Mouse (Mus musculus): ENCODE results near the gene Fbxo5. TPM values are rescaled to one million over a fixed set of nuclear protein-coding genes. Genes with fewer than 3 reads are reported as not detected.

The Fbxo5 gene
- total RNA-seq (2023), result 1 to 10 TPM; 7.6 to 9.4 TPM

DNA sequence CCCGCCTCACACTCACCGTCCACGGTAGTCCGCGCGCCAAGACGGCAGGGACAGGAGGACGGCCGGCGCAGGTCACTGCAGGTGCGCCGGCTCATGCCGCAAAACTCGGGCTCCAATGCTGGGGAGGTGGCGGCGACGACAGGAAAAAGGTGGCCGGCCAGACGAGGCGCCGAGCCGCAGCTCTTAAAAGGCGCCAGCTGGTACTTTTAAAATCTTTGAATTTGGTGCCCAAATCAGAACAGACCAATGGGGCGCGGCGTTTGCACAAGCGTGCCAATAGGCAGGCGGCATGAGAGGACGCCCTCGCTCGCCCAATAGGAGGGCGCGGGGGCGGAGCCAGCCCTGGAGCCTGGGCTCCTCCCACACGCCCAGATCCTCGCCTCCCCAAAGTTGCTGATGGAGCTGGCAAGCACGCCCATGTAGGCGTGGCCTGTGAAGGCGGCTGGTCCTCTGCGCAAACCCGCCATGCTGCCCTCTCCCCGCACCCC lies at the start of gene Fbxo5:
Gene Fbxo5 (minus strand): TSS at position 358 of the 488 bp plus-strand sequence.

DNA sequence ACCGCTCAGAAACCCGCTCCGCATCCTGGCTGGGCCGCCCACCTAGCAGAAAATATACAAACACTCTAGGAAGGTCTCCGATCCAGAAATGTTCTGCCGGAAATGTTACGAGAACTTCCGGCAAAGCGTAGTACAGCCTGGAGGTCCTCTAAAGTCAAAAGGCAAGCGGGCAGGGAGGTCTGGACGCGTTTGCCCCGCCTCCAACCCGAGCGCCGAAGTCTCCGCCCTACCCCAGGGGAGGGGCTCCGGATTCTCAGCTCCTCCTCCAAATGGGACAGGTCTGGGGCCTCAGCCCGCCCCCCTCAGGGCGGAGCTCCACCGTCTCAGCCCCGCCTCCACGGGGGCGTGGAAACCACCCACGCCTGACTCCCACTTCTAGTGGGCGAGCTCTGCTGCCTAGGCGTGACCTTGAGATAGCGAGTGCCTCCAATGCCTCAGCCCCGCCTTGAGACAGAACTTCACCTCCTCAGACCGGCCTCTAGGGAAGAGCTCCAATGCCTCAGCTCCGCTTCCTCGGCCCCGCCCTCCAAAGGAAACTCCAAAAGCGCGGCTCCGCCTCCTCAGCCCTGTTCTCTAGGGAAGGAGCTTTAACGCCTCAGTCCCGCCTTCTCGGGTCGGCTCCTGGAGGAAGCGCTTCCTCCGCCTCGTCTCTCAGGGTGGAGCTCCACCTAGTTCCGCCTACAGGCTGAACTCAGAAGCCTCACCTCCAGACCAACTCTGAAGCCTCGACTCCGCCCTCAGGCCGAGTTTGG lies 18.5 kb upstream of the Fbxo5 start, which contains the start of gene Mtrf1l:
Gene Mtrf1l (minus strand): TSS at position 171 of the 752 bp plus-strand sequence.

Other genes with a start within 250 kb of the Fbxo5 start
- gene Myct1, start 211.8 kb downstream of the Fbxo5 start, total RNA-seq (2023), result not detected
- not detected for gene Vip, start 166.4 kb downstream of the Fbxo5 start, total RNA-seq (2023)
- 10 to 100 TPM; 26.3 to 28.6 TPM for gene Mtrf1l, start 18.3 kb upstream of the Fbxo5 start, total RNA-seq (2023)
- not detected for gene Rgs17, start 116.8 kb upstream of the Fbxo5 start, total RNA-seq (2023)